ENCODE assay signal across 9 mouse cellular contexts in the genomic region with DNA sequence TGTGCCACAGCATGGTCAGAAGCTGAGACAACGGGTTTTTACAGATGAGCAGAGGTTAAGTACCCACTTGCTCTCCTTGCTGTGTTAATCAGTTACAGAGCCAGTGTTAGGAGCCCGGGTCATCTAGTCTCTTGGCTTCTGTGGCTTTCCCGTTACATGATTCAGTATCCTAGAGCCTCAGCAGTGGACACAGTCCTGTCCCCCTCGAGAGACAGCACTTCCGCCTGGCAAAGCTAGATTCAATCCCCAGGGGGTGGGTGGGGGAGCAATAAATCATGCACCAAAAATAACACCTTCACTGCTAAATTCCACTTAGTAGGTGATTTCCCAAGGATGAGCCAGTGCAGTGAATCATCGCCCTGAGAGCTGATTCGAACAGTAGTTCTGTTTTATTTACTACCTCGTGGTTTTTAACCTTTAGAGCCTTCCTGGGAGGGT. TPM values are rescaled to one million over a fixed set of nuclear protein-coding genes. Genes with fewer than 3 reads are reported as not detected.
DNase-seq lines count a peak whose midpoint lies in the region; ATAC-seq and TF ChIP-seq lines count a peak whose summit lies in the region.
"Had no signal": no experiment of that assay in that cellular context is flagged by ENCODE, and none has a peak within 500 bp of the region (broad histone marks: within the 10 kb centered on the region; RNA-seq: fewer than 3 reads in every experiment).

No protein-coding gene starts in this region.

- no peak for ATAC-seq in forebrain, postnatal 0 days

- 45% methylated on average over 8 of the region's 8 CpGs for WGBS in heart, embryonic 10.5 days
- 71% methylated on average over 8 of the region's 8 CpGs for WGBS in forebrain, postnatal 0 days

- H3K4me1 ChIP-seq in heart, embryonic 10.5 days: peaks cover 24% of the 10 kb centered on the region
- no peaks in the 10 kb centered on the region for H3K4me1 ChIP-seq in forebrain, postnatal 0 days (ENCODE audit: insufficient read depth)
- H3K4me1 ChIP-seq: hindbrain, embryonic 15.5 days had no signal

- no peak overlapping the region for H3K4me3 ChIP-seq in heart, embryonic 10.5 days
- no peak overlapping the region for H3K4me3 ChIP-seq in forebrain, postnatal 0 days (ENCODE audit: low read depth, low read length)
- H3K4me3 ChIP-seq: hindbrain, embryonic 15.5 days had no signal

- H3K27ac ChIP-seq in heart, embryonic 10.5 days: peak overlapping the region; percentile 13; the same call in 1 of the 2 replicates
- no peak overlapping the region for H3K27ac ChIP-seq in forebrain, postnatal 0 days (ENCODE audit: low read depth, low read length)
- H3K27ac ChIP-seq: hindbrain, embryonic 15.5 days had no signal

- peak; percentile 24 to 37 for DNase-seq in spleen, postnatal 36 days (ENCODE audit: low spot score in 2 of 2)
- no peak for DNase-seq in spleen, postnatal 4 days (ENCODE audit: low spot score in 2 of 2)
- DNase-seq in heart, embryonic 10.5 days (ENCODE audit: low spot score): no peak
- DNase-seq in kidney, postnatal 36 days: peak; percentile 79 to 88
- DNase-seq in forebrain, postnatal 0 days: no peak
- DNase-seq in right cerebral cortex, postnatal 10 days (ENCODE audit: low spot score in 2 of 2): no peak
- no peak for DNase-seq in urinary bladder, adult 18-20 months (ENCODE audit: low spot score in 2 of 2)
- no peak for DNase-seq in layer of hippocampus, postnatal 14 days (ENCODE audit: low spot score in 2 of 2)

- H3K9me3 ChIP-seq in heart, embryonic 10.5 days: no peaks in the 10 kb centered on the region
- H3K9me3 ChIP-seq in forebrain, postnatal 0 days (ENCODE audit: low read length): no peaks in the 10 kb centered on the region
- H3K9me3 ChIP-seq: hindbrain, embryonic 15.5 days had no signal

- H3K9ac ChIP-seq in forebrain, postnatal 0 days: no peak overlapping the region
- H3K9ac ChIP-seq: hindbrain, embryonic 15.5 days had no signal

- no peaks in the 10 kb centered on the region for H3K27me3 ChIP-seq in heart, embryonic 10.5 days (ENCODE audit: insufficient read depth, poor library complexity, severe bottlenecking)
- no peaks in the 10 kb centered on the region for H3K27me3 ChIP-seq in forebrain, postnatal 0 days (ENCODE audit: insufficient read depth, low read length)
- H3K27me3 ChIP-seq: hindbrain, embryonic 15.5 days had no signal

- H3K36me3 ChIP-seq in heart, embryonic 10.5 days: no peaks in the 10 kb centered on the region
- H3K36me3 ChIP-seq in forebrain, postnatal 0 days (ENCODE audit: insufficient read depth): no peaks in the 10 kb centered on the region
- H3K36me3 ChIP-seq: hindbrain, embryonic 15.5 days had no signal

- TF ChIP-seq CTCF in forebrain, postnatal 0 days (IDR thresholded peaks at IDR 0.05; ENCODE audit: low read depth): no peak

- H3K4me2 ChIP-seq in forebrain, postnatal 0 days (ENCODE audit: low read depth): no peak overlapping the region
- H3K4me2 ChIP-seq: hindbrain, embryonic 15.5 days had no signal

RNA-seq across cellular contexts. Expression of a gene that starts 42.0 kb away (rescaled TPM):
- polyA plus RNA-seq in heart, embryonic 10.5 days (2016; fragmentation: Nextera tagmentation; extraction: Ambion mirVana): 15.8 and 19.3 TPM in 2 replicates
- 36.5 and 41.5 TPM in 2 replicates for total RNA-seq in forebrain, postnatal 0 days (2014; rRNA removed)
- 21.9 and 22.9 TPM in 2 replicates for polyA plus RNA-seq in forebrain, postnatal 0 days (2015; fragmentation: Nextera tagmentation; extraction: Ambion mirVana)
- 10 to 100 TPM; 43.5 to 46.2 TPM for total RNA-seq in layer of hippocampus, postnatal 14 days (2021)

Comparison
In these comparisons a context has a peak if more than half of its experiments do, and no peak if none do; other contexts are left out.
1. DNase-seq: peak in spleen, postnatal 36 days (2 of 2) and kidney, postnatal 36 days (2 of 2); none in spleen, postnatal 4 days (0 of 2), heart, embryonic 10.5 days (single experiment), forebrain, postnatal 0 days (single experiment), right cerebral cortex, postnatal 10 days (0 of 2), urinary bladder, adult 18-20 months (0 of 2) and layer of hippocampus, postnatal 14 days (0 of 2).